Mouse (Mus musculus) heart, adult 2 months (tissue): ENCODE measurements around the gene Slc22a12.

Experiments
- CTCF ChIP-seq: fragments of 200-600 bp; IDR thresholded peaks from 2 replicates; pipeline ENCODE4 v1.8.1; 2022; ENCODE audit warnings: antibody characterized with exemption, mild to moderate bottlenecking, moderate library complexity
- POLR2A ChIP-seq: fragments of 200-500 bp; IDR thresholded peaks from 2 replicates; pipeline ENCODE4 v1.6.1; 2011; ENCODE audit warnings: mild to moderate bottlenecking, low read depth, low read length, control low read depth; ENCODE audit not compliant: insufficient read depth

- TF ChIP-seq CTCF (no peak), POLR2A (no peak)
Observed at GRCm38 (mm10) chr19:6541521-6541920, 1.3 kb downstream of the Slc22a12 start.
